Mouse (Mus musculus): ENCODE results near the gene Eri3. TPM values are rescaled to one million over a fixed set of nuclear protein-coding genes. Genes with fewer than 3 reads are reported as not detected.

Eri3 gene
- polyA plus RNA-seq, 1 experiment from 2014 or later: 267 TPM

- 0 out of 2 replicates have a peak, but pooled peaks cover 3% of the 10 kb centered on the region for H3K36me3 ChIP-seq (ENCODE audit: control insufficient read depth, insufficient read depth, low read length)
- 74% methylated on average over 7 of the region's 7 CpGs for WGBS
- no peak overlapping the region; the same call in 1 of the 2 replicates for H3K9ac ChIP-seq (replicated peaks; ENCODE audit: low read length)
- H3K27ac ChIP-seq (replicated peaks; ENCODE audit: low read depth, low read length): no peak overlapping the region
- H3K4me3 ChIP-seq (replicated peaks; ENCODE audit: low read depth, low read length): no peak overlapping the region
- peaks cover 4% of the 10 kb centered on the region; the same call in 1 of the 2 replicates for H3K4me1 ChIP-seq (ENCODE audit: control insufficient read depth, insufficient read depth, low read length)
- H3K27me3 ChIP-seq (ENCODE audit: control insufficient read depth, insufficient read depth, low read length): no peaks in the 10 kb centered on the region
- no peak overlapping the region for H3K4me2 ChIP-seq (ENCODE audit: low read length)
- no peaks in the 10 kb centered on the region for H3K9me3 ChIP-seq (ENCODE audit: control insufficient read depth, low read length)
- DNase-seq (no peak), ATAC-seq (ENCODE audit: low FRiP score, low TSS enrichment) (no peak)
These were observed 115.4 kb downstream of the Eri3 start for GRCm38 (mm10) chr4:117665531-117665930.

- 79% methylated on average over 8 of the region's 8 CpGs for WGBS
- ATAC-seq (ENCODE audit: low FRiP score, low TSS enrichment) (no peak), DNase-seq (no peak)
- Histone ChIP-seq H3K36me3 (ENCODE audit: control insufficient read depth, insufficient read depth, low read length) (0 out of 2 replicates have a peak, but pooled peaks cover 3% of the 10 kb centered on the region), H3K4me3 (replicated peaks; ENCODE audit: low read depth, low read length) (no peak overlapping the region), H3K27me3 (ENCODE audit: control insufficient read depth, insufficient read depth, low read length) (no peaks in the 10 kb centered on the region), H3K4me2 (ENCODE audit: low read length) (no peak overlapping the region), H3K9me3 (ENCODE audit: control insufficient read depth, low read length) (no peaks in the 10 kb centered on the region), H3K27ac (replicated peaks; ENCODE audit: low read depth, low read length) (no peak overlapping the region), H3K9ac (replicated peaks; ENCODE audit: low read length) (no peak overlapping the region; the same call in 1 of the 2 replicates), H3K4me1 (ENCODE audit: control insufficient read depth, insufficient read depth, low read length) (peaks cover 4% of the 10 kb centered on the region; the same call in 1 of the 2 replicates)
These were observed 115.9 kb downstream of the Eri3 start for GRCm38 (mm10) chr4:117666054-117666453.

- no peak for DNase-seq
- Histone ChIP-seq H3K4me1 (ENCODE audit: control insufficient read depth, insufficient read depth, low read length) (no peaks in the 10 kb centered on the region), H3K27ac (replicated peaks; ENCODE audit: low read depth, low read length) (no peak overlapping the region), H3K9ac (replicated peaks; ENCODE audit: low read length) (no peak overlapping the region), H3K27me3 (ENCODE audit: control insufficient read depth, insufficient read depth, low read length) (no peaks in the 10 kb centered on the region), H3K4me3 (replicated peaks; ENCODE audit: low read depth, low read length) (no peak overlapping the region), H3K9me3 (ENCODE audit: control insufficient read depth, low read length) (no peaks in the 10 kb centered on the region), H3K4me2 (ENCODE audit: low read length) (no peak overlapping the region), H3K36me3 (ENCODE audit: control insufficient read depth, insufficient read depth, low read length) (peaks cover 22% of the 10 kb centered on the region)
- 83% methylated on average over 7 of the region's 7 CpGs for WGBS
- ATAC-seq (ENCODE audit: low FRiP score, low TSS enrichment): no peak
These were observed 119.7 kb downstream of the Eri3 start for GRCm38 (mm10) chr4:117669874-117670273.

GRCm38 (mm10) chr4:117672042-117672441 is 121.9 kb downstream of the Eri3 start:
- H3K9ac ChIP-seq (replicated peaks; ENCODE audit: low read length): no peak overlapping the region
- WGBS: 86% methylated on average over 9 of the region's 9 CpGs
- H3K9me3 ChIP-seq (ENCODE audit: control insufficient read depth, low read length): no peaks in the 10 kb centered on the region
- no peaks in the 10 kb centered on the region for H3K27me3 ChIP-seq (ENCODE audit: control insufficient read depth, insufficient read depth, low read length)
- H3K4me2 ChIP-seq (ENCODE audit: low read length): no peak overlapping the region
- ATAC-seq (ENCODE audit: low FRiP score, low TSS enrichment): no peak
- H3K4me3 ChIP-seq (replicated peaks; ENCODE audit: low read depth, low read length): no peak overlapping the region
- H3K27ac ChIP-seq (replicated peaks; ENCODE audit: low read depth, low read length): no peak overlapping the region
- no peaks in the 10 kb centered on the region for H3K4me1 ChIP-seq (ENCODE audit: control insufficient read depth, insufficient read depth, low read length)
- DNase-seq: no peak
- H3K36me3 ChIP-seq (ENCODE audit: control insufficient read depth, insufficient read depth, low read length): peaks cover 41% of the 10 kb centered on the region

GRCm38 (mm10) chr4:117673901-117674300 is 123.7 kb downstream of the Eri3 start:
- Histone ChIP-seq H3K9ac (replicated peaks; ENCODE audit: low read length) (no peak overlapping the region), H3K36me3 (ENCODE audit: control insufficient read depth, insufficient read depth, low read length) (peaks cover 56% of the 10 kb centered on the region), H3K4me2 (ENCODE audit: low read length) (no peak overlapping the region), H3K9me3 (ENCODE audit: control insufficient read depth, low read length) (no peaks in the 10 kb centered on the region), H3K4me1 (ENCODE audit: control insufficient read depth, insufficient read depth, low read length) (no peaks in the 10 kb centered on the region), H3K27me3 (ENCODE audit: control insufficient read depth, insufficient read depth, low read length) (no peaks in the 10 kb centered on the region), H3K4me3 (replicated peaks; ENCODE audit: low read depth, low read length) (no peak overlapping the region), H3K27ac (replicated peaks; ENCODE audit: low read depth, low read length) (no peak overlapping the region)
- 90% methylated on average over 3 of the region's 3 CpGs for WGBS
- DNase-seq: no peak
- ATAC-seq (ENCODE audit: low FRiP score, low TSS enrichment): no peak

- H3K36me3 ChIP-seq (ENCODE audit: control insufficient read depth, insufficient read depth, low read length): peaks cover 74% of the 10 kb centered on the region
- no peak overlapping the region for H3K4me2 ChIP-seq (ENCODE audit: low read length)
- H3K9ac ChIP-seq (replicated peaks; ENCODE audit: low read length): no peak overlapping the region
- no peaks in the 10 kb centered on the region for H3K27me3 ChIP-seq (ENCODE audit: control insufficient read depth, insufficient read depth, low read length)
- peak; percentile 94 for DNase-seq
- peak; percentile 44; the same call in 1 of the 2 replicates for ATAC-seq (ENCODE audit: low FRiP score, low TSS enrichment)
- no peak overlapping the region for H3K27ac ChIP-seq (replicated peaks; ENCODE audit: low read depth, low read length)
- no peak overlapping the region for H3K4me3 ChIP-seq (replicated peaks; ENCODE audit: low read depth, low read length)
- no peaks in the 10 kb centered on the region for H3K9me3 ChIP-seq (ENCODE audit: control insufficient read depth, low read length)
- H3K4me1 ChIP-seq (ENCODE audit: control insufficient read depth, insufficient read depth, low read length): peaks cover 6% of the 10 kb centered on the region
- 19% methylated on average over 3 of the region's 3 CpGs for whole genome bisulfite sequencing
These were observed 126.7 kb downstream of the Eri3 start for GRCm38 (mm10) chr4:117676903-117677302.

GRCm38 (mm10) chr4:117680963-117681362 is 130.8 kb downstream of the Eri3 start:
- WGBS: 77% methylated on average over 6 of the region's 6 CpGs
- Histone ChIP-seq H3K9me3 (ENCODE audit: control insufficient read depth, low read length) (no peaks in the 10 kb centered on the region), H3K4me1 (ENCODE audit: control insufficient read depth, insufficient read depth, low read length) (peaks cover 6% of the 10 kb centered on the region), H3K27me3 (ENCODE audit: control insufficient read depth, insufficient read depth, low read length) (no peaks in the 10 kb centered on the region), H3K36me3 (ENCODE audit: control insufficient read depth, insufficient read depth, low read length) (peaks cover 40% of the 10 kb centered on the region), H3K27ac (replicated peaks; ENCODE audit: low read depth, low read length) (no peak overlapping the region), H3K4me3 (replicated peaks; ENCODE audit: low read depth, low read length) (peak overlapping the region; percentile 55; the same call in 1 of the 2 replicates), H3K9ac (replicated peaks; ENCODE audit: low read length) (no peak overlapping the region), H3K4me2 (ENCODE audit: low read length) (peak overlapping the region; percentile 90; the same call in 1 of the 2 replicates)
- no peak for DNase-seq
- ATAC-seq (ENCODE audit: low FRiP score, low TSS enrichment): no peak

GRCm38 (mm10) chr4:117681931-117682461 is 131.8 kb downstream of the Eri3 start, which contains the start of gene Dmap1:
Gene Dmap1 (minus strand): TSS chr4:117682273.
- ATAC-seq (ENCODE audit: low FRiP score, low TSS enrichment): peak; percentile 86
- 0 out of 2 replicates have a peak within 1 kb of the TSS, but pooled peaks have one; percentile 37 for H3K27ac ChIP-seq (replicated peaks; ENCODE audit: low read depth, low read length)
- H3K36me3 ChIP-seq (ENCODE audit: control insufficient read depth, insufficient read depth, low read length): peaks cover 33% of the 10 kb centered on the region
- peaks cover 6% of the 10 kb centered on the region for H3K4me1 ChIP-seq (ENCODE audit: control insufficient read depth, insufficient read depth, low read length)
- no peaks in the 10 kb centered on the region for H3K27me3 ChIP-seq (ENCODE audit: control insufficient read depth, insufficient read depth, low read length)
- peak within 1 kb of the TSS; percentile 90 for H3K4me2 ChIP-seq (ENCODE audit: low read length)
- H3K4me3 ChIP-seq (replicated peaks; ENCODE audit: low read depth, low read length): peak within 1 kb of the TSS; percentile 55
- under 1% methylated on average over 33 of the region's 33 CpGs for WGBS
- H3K9ac ChIP-seq (replicated peaks; ENCODE audit: low read length): peak within 1 kb of the TSS; percentile 64
- H3K9me3 ChIP-seq (ENCODE audit: control insufficient read depth, low read length): no peaks in the 10 kb centered on the region
- peak; percentile 95 for DNase-seq

- Histone ChIP-seq H3K9ac (replicated peaks; ENCODE audit: low read length) (peak overlapping the region; percentile 64; the same call in 1 of the 2 replicates), H3K27ac (replicated peaks; ENCODE audit: low read depth, low read length) (0 out of 2 replicates have a peak overlapping the region, but pooled peaks have one; percentile 37), H3K4me2 (ENCODE audit: low read length) (peak overlapping the region; percentile 90), H3K27me3 (ENCODE audit: control insufficient read depth, insufficient read depth, low read length) (no peaks in the 10 kb centered on the region), H3K36me3 (ENCODE audit: control insufficient read depth, insufficient read depth, low read length) (peaks cover 30% of the 10 kb centered on the region), H3K4me3 (replicated peaks; ENCODE audit: low read depth, low read length) (peak overlapping the region; percentile 55), H3K9me3 (ENCODE audit: control insufficient read depth, low read length) (no peaks in the 10 kb centered on the region), H3K4me1 (ENCODE audit: control insufficient read depth, insufficient read depth, low read length) (peaks cover 6% of the 10 kb centered on the region)
- DNase-seq: no peak
- ATAC-seq (ENCODE audit: low FRiP score, low TSS enrichment): no peak
These were observed 132.3 kb downstream of the Eri3 start for GRCm38 (mm10) chr4:117682463-117682862.

All from midbrain, embryonic 14.5 days (tissue).